Mouse (Mus musculus) hindbrain, embryonic 13.5 days (tissue): Measurements from ENCODE around the gene Trmt1. TPM values are rescaled to one million over a fixed set of nuclear protein-coding genes. Genes with fewer than 3 reads are reported as not detected.
"Not testable (repeated sequence)": the region's sequence is repeated elsewhere in the genome, so short reads cannot be mapped to it uniquely, and the experiment has no call there.

Source experiments
- ATAC-seq: fragments of 200-750 bp; cut with Nextera tagmentation; 2 replicates; pipeline ENCODE4 v1.8.0; 2017; ENCODE audit warnings: moderate TSS enrichment; ENCODE audit not compliant: low FRiP score
- H3K27ac ChIP-seq: fragments of 300-500 bp; sonication (generic); 2 replicates; pipeline ENCODE4 v1.5.1; 2015; ENCODE audit warnings: inconsistent platforms, mild to moderate bottlenecking, moderate library complexity
- H3K27me3 ChIP-seq: fragments of 300-500 bp; sonication (generic); 2 replicates; pipeline ENCODE4 v1.6.1; 2015; ENCODE audit warnings: mild to moderate bottlenecking, inconsistent platforms
- H3K36me3 ChIP-seq: fragments of 300-500 bp; sonication (generic); 2 replicates; pipeline ENCODE4 v1.6.1; 2015; ENCODE audit warnings: mild to moderate bottlenecking, inconsistent platforms
- H3K4me1 ChIP-seq: fragments of 300-500 bp; sonication (generic); replicated peaks from 2 replicates; pipeline ENCODE4 v1.6.1; 2015; ENCODE audit warnings: inconsistent platforms
- H3K4me2 ChIP-seq: fragments of 300-500 bp; sonication (generic); 2 replicates; pipeline ENCODE4 v1.6.1; 2015; ENCODE audit warnings: inconsistent platforms, mild to moderate bottlenecking, moderate library complexity
- H3K4me3 ChIP-seq: fragments of 300-500 bp; sonication (generic); 2 replicates; pipeline ENCODE4 v1.5.1; 2015; ENCODE audit warnings: mild to moderate bottlenecking, inconsistent platforms
- H3K9ac ChIP-seq: fragments of 300-500 bp; sonication (generic); 2 replicates; pipeline ENCODE4 v1.6.1; 2015; ENCODE audit warnings: mild to moderate bottlenecking, inconsistent platforms
- H3K9me3 ChIP-seq: fragments of 300-500 bp; sonication (generic); 2 replicates; pipeline ENCODE4 v1.6.1; 2016; ENCODE audit warnings: inconsistent platforms
- WGBS: fragments of 180-500 bp; shearing (Covaris S2); methylation state at CpG from one replicate; pipeline ENCODE4 v1.1.7; 2015; 5-methylcytosine and 5-hydroxymethylcytosine counted together
- polyA plus RNA-seq: library from polyadenylated mRNA; unstranded; fragments of >200 nt; fragmentation: Nextera tagmentation; extraction: Ambion mirVana; gene quantifications from 2 replicates; pipeline ENCODE4 v1.2.1, GENCODE M21; 2015

Trmt1 gene
- polyA plus RNA-seq, 1 experiment from 2014 or later = 51.9 TPM

DNA sequence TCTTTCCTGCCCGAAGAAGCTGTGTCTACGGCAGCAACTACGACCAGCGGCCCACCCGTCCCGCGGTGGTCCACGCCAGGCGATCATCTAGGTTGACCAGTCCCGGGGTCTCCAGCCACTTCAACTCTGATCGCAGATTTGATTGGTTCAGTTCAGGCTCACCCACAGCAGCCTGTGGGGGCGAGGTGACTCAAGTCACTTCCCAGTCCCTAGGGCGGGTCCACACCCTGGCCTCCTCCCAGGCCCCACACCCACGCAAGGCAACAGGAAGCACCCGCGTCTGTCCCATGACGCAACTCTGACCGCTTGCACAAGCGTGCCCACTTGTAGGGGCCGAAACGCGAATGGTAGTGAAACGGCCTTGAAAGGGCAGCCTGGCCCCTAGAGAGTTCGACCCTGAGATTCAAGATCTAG lies 24.6 kb upstream of the Trmt1 start:
- Histone ChIP-seq H3K27ac (peak overlapping the region; percentile 88), H3K27me3 (peaks cover 3% of the 10 kb centered on the region; the same call in 1 of the 2 replicates), H3K36me3 (no peaks in the 10 kb centered on the region), H3K9ac (peak overlapping the region; percentile 83), H3K4me3 (peak overlapping the region; percentile 69), H3K9me3 (no peaks in the 10 kb centered on the region), H3K4me2 (peak overlapping the region; percentile 90), H3K4me1 (peaks cover 59% of the 10 kb centered on the region)
- under 1% methylated on average over 24 of the region's 24 CpGs for WGBS
- no peak for ATAC-seq

DNA sequence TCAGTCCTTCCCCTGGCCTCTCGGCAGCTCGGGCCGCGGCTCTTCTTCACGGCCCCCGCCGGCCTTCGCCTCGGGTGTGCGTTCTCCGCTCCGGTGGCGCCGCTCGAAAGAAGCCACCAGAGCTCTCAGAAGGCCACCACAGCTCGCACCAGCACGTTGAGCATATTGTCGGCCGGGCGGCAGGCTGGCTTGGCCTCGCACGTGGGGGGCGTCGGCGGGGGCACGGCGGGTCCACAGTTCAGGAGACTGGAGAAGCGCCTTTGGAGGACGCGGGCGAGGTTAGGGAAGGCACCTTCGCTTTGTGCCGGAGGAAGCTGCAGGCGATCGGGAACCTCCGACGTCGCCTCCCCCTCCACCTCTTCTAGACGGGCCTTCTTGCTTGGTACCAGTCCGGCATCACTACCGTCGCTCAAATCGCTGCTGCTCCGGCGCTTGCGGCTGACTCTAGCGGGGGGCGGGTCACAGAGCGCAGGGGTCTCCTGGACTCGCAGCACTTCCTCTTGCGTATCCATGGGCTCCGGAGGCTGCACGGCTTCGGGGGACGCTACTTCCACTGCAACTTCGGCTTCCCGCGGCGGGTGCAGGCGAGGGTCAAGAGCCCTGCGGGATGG lies 24.0 kb upstream of the Trmt1 start:
- ATAC-seq = peak; percentile 13
- Histone ChIP-seq H3K9me3 (no peaks in the 10 kb centered on the region), H3K4me2 (peak overlapping the region; percentile 90), H3K27me3 (0 out of 2 replicates have a peak, but pooled peaks cover under 1% of the 10 kb centered on the region), H3K4me1 (peaks cover 58% of the 10 kb centered on the region), H3K4me3 (peak overlapping the region; percentile 69), H3K9ac (peak overlapping the region; percentile 83), H3K27ac (peak overlapping the region; percentile 88), H3K36me3 (no peaks in the 10 kb centered on the region)
- under 1% methylated on average over 61 of the region's 61 CpGs for WGBS

- no peaks in the 10 kb centered on the region for H3K27me3 ChIP-seq
- peaks cover 57% of the 10 kb centered on the region for H3K4me1 ChIP-seq
- peak within 1 kb of the TSS; percentile 69 for H3K4me3 ChIP-seq
- H3K9ac ChIP-seq = peak within 1 kb of the TSS; percentile 83
- H3K4me2 ChIP-seq = peak within 1 kb of the TSS; percentile 90
- H3K36me3 ChIP-seq = no peaks in the 10 kb centered on the region
- WGBS = under 1% methylated on average over 27 of the region's 27 CpGs
- no peaks in the 10 kb centered on the region for H3K9me3 ChIP-seq
- peak; percentile 75 for ATAC-seq
- peak within 1 kb of the TSS; percentile 88 for H3K27ac ChIP-seq
These were observed 23.5 kb upstream of the Trmt1 start, which contains the start of gene Ier2 for GRCm38 (mm10) chr8:84662581-84663065. TSS of gene Ier2 (minus strand) at chr8:84662852.

- peak overlapping the region; percentile 90 for H3K4me2 ChIP-seq
- H3K9me3 ChIP-seq = no peaks in the 10 kb centered on the region
- H3K27me3 ChIP-seq = no peaks in the 10 kb centered on the region
- H3K27ac ChIP-seq = peak overlapping the region; percentile 88
- 4% methylated on average over 43 of the region's 43 CpGs for WGBS
- peak; percentile 83 for ATAC-seq
- H3K4me1 ChIP-seq = peaks cover 57% of the 10 kb centered on the region
- peak overlapping the region; percentile 81 for H3K9ac ChIP-seq
- peak overlapping the region; percentile 69 for H3K4me3 ChIP-seq
- H3K36me3 ChIP-seq = peaks cover 7% of the 10 kb centered on the region
These were observed 22.4 kb upstream of the Trmt1 start for GRCm38 (mm10) chr8:84663483-84664327.

DNA sequence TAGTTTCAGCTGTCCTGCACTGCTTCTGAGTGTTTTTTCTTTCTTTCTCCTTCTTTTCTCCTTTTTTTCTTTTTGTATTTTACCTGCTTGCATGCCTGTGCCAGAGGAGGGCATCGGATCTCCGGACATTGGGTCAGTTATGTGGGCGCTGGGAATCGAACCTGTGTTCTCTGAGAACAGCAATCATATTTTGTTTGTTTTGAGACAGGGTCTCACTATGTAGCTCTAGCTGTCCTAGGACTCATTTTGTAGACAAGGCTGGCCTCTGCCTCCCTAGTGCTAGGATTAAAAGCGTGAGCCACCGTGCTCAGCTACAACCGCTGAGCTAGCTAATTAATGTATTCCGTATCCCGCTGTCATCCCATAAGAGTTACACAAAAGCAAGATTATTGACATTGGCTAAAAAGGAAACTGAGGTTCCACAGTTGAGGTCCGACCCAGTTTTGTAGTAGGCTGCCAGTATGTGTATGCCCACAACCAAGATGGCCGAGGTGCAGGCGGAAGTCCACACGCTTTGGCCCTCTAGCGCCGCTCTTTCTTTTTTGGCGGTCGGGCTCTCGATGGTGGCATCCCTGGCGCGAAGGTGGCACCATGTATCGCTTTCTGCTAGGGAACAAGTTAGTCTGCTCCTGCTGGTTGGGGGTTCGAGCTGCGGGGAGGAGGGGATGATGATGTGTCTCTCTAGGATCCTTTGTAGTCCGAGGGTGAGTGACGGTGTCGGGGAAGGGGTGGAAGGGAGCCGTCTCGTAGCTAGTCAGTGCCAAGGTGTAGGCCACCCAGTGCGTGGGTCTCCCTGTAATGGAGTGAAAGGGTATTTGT lies 21.3 kb upstream of the Trmt1 start:
- peaks cover 50% of the 10 kb centered on the region for H3K4me1 ChIP-seq
- under 1% methylated on average over 29 of the region's 29 CpGs for WGBS
- H3K9ac ChIP-seq = peak overlapping the region; percentile 81

DNA sequence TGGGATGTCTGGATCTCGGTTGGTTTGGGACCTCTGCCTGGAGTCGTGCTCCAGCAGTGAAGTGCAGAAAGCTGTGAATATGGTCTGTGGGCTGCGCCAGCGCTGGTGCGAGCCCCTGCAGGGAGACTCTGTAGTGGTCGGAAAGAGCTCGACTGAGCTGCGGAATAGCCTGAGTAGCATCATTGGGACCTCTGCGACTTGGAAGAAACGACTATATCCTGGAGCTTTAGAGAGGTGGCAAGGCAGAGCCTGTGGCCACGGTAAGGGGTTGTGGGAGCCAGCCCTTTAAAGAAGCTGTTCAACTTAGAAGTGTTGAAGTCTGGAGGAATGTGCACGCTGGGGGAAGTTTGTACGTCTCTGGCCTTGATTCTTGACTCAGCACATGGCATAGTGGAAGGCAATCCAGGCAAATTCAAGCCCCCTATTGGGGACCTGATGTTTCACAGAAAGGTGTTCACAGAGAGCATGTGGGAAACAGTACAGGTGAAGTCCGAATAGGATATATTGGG lies 20.7 kb upstream of the Trmt1 start:
- peak overlapping the region; percentile 69 for H3K4me3 ChIP-seq
- 3% methylated on average over 14 of the region's 14 CpGs for WGBS
- ATAC-seq = no peak; the same call in 1 of the 2 replicates
- H3K36me3 ChIP-seq = peaks cover 18% of the 10 kb centered on the region
- H3K9ac ChIP-seq = peak overlapping the region; percentile 81
- peak overlapping the region; percentile 90 for H3K4me2 ChIP-seq
- H3K27me3 ChIP-seq = no peaks in the 10 kb centered on the region
- peaks cover 43% of the 10 kb centered on the region for H3K4me1 ChIP-seq
- peak overlapping the region; percentile 88 for H3K27ac ChIP-seq
- no peaks in the 10 kb centered on the region for H3K9me3 ChIP-seq

More for the DNA sequence above, 21.3 kb upstream of the Trmt1 start:
- Histone ChIP-seq H3K4me2 (peak overlapping the region; percentile 90), H3K4me3 (peak overlapping the region; percentile 69), H3K9me3 (no peaks in the 10 kb centered on the region), H3K27ac (peak overlapping the region; percentile 88), H3K27me3 (no peaks in the 10 kb centered on the region), H3K36me3 (peaks cover 14% of the 10 kb centered on the region)
- ATAC-seq = peak; percentile 57

- Histone ChIP-seq H3K4me3 (no peak overlapping the region), H3K27me3 (no peaks in the 10 kb centered on the region), H3K9ac (no peak overlapping the region), H3K9me3 (no peaks in the 10 kb centered on the region), H3K4me1 (peaks cover 23% of the 10 kb centered on the region), H3K4me2 (no peak overlapping the region), H3K27ac (no peak overlapping the region), H3K36me3 (peaks cover 43% of the 10 kb centered on the region)
- WGBS = 90% methylated on average over 1 of the region's 1 CpGs
- no peak for ATAC-seq
These were observed 18.0 kb upstream of the Trmt1 start for GRCm38 (mm10) chr8:84668081-84668480.

- 85% methylated on average over 6 of the region's 6 CpGs for WGBS
- ATAC-seq = no peak
- H3K9me3 ChIP-seq = no peaks in the 10 kb centered on the region
- no peak overlapping the region for H3K27ac ChIP-seq
- no peak overlapping the region for H3K4me2 ChIP-seq
- peaks cover 48% of the 10 kb centered on the region for H3K36me3 ChIP-seq
- H3K9ac ChIP-seq = no peak overlapping the region
- H3K27me3 ChIP-seq = no peaks in the 10 kb centered on the region
- H3K4me3 ChIP-seq = no peak overlapping the region
- H3K4me1 ChIP-seq = peaks cover 18% of the 10 kb centered on the region
These were observed 17.2 kb upstream of the Trmt1 start for GRCm38 (mm10) chr8:84668731-84669485.

- Histone ChIP-seq H3K4me1 (peaks cover 16% of the 10 kb centered on the region), H3K36me3 (peaks cover 63% of the 10 kb centered on the region)
- H3K27ac ChIP-seq, H3K9ac ChIP-seq, H3K4me2 ChIP-seq, H3K9me3 ChIP-seq, H3K4me3 ChIP-seq, H3K27me3 ChIP-seq: not testable (repeated sequence)
- WGBS = 92% methylated on average over 5 of the region's 5 CpGs
- 0 out of 2 replicates have a peak, but pooled peaks have one; percentile 8 for ATAC-seq
These were observed 15.7 kb upstream of the Trmt1 start for GRCm38 (mm10) chr8:84670295-84671006.

- no peaks in the 10 kb centered on the region for H3K27me3 ChIP-seq
- H3K27ac ChIP-seq = no peak overlapping the region
- peaks cover 51% of the 10 kb centered on the region for H3K36me3 ChIP-seq
- H3K4me1 ChIP-seq = 0 out of 2 replicates have a peak, but pooled peaks cover 6% of the 10 kb centered on the region
- no peak overlapping the region for H3K4me3 ChIP-seq
- ATAC-seq = no peak
- H3K4me2 ChIP-seq = no peak overlapping the region
- WGBS = 93% methylated on average over 5 of the region's 5 CpGs
- no peaks in the 10 kb centered on the region for H3K9me3 ChIP-seq
- H3K9ac ChIP-seq = no peak overlapping the region
These were observed 8.8 kb upstream of the Trmt1 start for GRCm38 (mm10) chr8:84677305-84677704.

DNA sequence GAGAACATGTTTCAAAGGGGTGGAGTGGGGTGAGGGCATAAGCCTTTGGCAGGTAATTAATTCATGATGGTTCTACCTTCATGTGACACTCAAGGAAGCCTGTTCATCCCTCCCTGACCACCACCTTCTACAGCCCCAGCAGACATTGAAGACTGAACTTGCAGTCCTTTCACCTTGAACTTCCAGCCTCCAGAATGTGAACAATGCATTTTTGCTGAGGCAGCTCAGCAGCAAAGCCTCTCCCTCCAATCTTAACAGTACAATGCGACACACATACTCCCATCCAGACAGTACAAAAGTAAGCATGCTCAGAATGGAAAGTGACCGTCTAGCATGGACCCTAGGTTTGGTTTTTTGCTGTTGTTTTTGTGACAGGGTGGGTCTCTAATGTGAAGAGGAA lies 4.6 kb upstream of the Trmt1 start:
- WGBS = 89% methylated on average over 2 of the region's 2 CpGs
- peaks cover 37% of the 10 kb centered on the region for H3K4me1 ChIP-seq
- H3K9ac ChIP-seq = no peak overlapping the region
- peaks cover 20% of the 10 kb centered on the region for H3K36me3 ChIP-seq
- no peak overlapping the region for H3K4me2 ChIP-seq
- no peaks in the 10 kb centered on the region for H3K9me3 ChIP-seq
- no peaks in the 10 kb centered on the region for H3K27me3 ChIP-seq
- no peak for ATAC-seq
- no peak overlapping the region for H3K4me3 ChIP-seq
- no peak overlapping the region for H3K27ac ChIP-seq
